Mouse (Mus musculus) bone marrow macrophage, adult 2 months (primary cell): ENCODE data around the gene Snx18. TPM values are rescaled to one million over a fixed set of nuclear protein-coding genes. Genes with fewer than 3 reads are reported as not detected.

Experiments
- H3K27ac ChIP-seq: 2 replicates; pipeline ENCODE4 v1.5.1; 2012; ENCODE audit warnings: low read depth, low read length; ENCODE audit not compliant: insufficient read depth
- H3K4me1 ChIP-seq: 2 replicates; pipeline ENCODE4 v1.6.1; 2012; ENCODE audit warnings: low read length; ENCODE audit not compliant: control insufficient read depth, insufficient read depth
- H3K4me3 ChIP-seq: 2 replicates; pipeline ENCODE4 v1.5.1; 2012; ENCODE audit warnings: mild to moderate bottlenecking, low read length, moderate library complexity; ENCODE audit not compliant: insufficient read depth
- CTCF ChIP-seq: IDR thresholded peaks from 2 replicates; pipeline ENCODE4 v1.5.1; 2012; ENCODE audit warnings: low read depth, mild to moderate bottlenecking, low read length, moderate library complexity
- POLR2A ChIP-seq: IDR thresholded peaks from 2 replicates; pipeline ENCODE4 v1.6.1; 2012; ENCODE audit warnings: mild to moderate bottlenecking, low read depth, low read length, borderline replicate concordance
- polyA plus RNA-seq: library from polyadenylated mRNA; stranded (reverse); fragments of >200 nt; gene quantifications from 2 replicates; pipeline ENCODE4 v1.2.4, GENCODE M21; 2012; ENCODE audit not compliant: missing spikeins, insufficient read depth, insufficient read length

Gene Snx18
- polyA plus RNA-seq, 1 experiment = 27.1 TPM

DNA sequence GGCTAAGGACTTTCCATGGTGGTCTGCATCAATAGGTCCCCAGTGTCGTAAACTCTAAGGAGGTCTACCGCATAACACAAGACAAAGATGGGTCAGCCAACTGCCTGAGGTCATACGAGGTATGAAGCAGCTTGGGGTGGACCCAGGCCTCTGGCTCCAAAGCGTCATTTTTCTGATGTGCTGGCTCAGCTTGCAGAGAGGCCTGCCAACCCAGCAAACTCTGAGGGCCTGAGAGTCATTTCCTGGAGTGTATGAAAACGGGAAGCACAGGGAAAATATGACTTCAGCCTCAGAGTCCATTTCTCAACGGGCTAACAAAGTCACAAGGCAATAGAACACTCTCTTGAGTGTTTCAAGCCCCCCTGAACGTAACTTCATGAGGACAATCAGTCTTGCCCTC lies 28.9 kb downstream of the Snx18 start:
- Histone ChIP-seq H3K27ac (peak overlapping the region; percentile 85), H3K4me3 (no peak overlapping the region), H3K4me1 (peaks cover 40% of the 10 kb centered on the region)
- TF ChIP-seq POLR2A (no peak), CTCF (no peak)

DNA sequence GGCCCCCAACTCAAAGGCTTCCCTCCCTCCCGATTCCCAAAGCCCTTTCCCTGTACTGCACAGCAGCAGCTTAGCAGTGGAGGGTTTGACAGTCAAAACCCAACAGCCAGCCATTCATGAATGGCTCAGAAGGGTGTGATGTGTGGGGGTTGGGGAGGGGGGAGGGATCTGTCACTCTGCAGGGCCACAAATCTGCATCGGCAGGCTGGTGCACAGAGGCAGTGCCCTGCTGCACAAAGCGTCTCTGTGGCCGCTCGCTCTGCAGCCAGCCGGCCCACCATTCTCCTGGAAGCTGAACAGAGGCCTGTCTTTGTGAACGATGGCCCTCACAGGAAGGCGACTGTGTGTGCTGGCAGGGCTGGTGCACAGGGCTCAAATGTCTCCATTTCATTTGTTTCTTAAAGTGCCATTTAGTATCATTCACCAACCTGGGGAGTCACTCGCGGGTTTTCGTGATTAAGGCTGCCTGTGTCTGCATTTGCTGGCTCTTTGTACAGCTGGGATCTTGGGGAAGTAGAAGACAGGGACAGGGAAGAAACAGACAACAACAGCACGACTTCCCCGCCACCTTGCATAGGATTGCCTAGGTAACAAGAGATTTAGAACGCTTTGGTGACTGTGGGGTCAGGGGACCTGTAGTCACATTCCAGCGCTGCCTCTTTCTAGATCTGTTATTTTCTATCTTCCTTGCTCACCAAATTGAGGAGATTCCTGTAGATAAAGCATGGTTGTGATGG lies 31.0 kb downstream of the Snx18 start:
- no peak overlapping the region for H3K4me3 ChIP-seq
- H3K27ac ChIP-seq = no peak overlapping the region
- no peak for TF ChIP-seq POLR2A
- no peak for TF ChIP-seq CTCF
- H3K4me1 ChIP-seq = peaks cover 35% of the 10 kb centered on the region

DNA sequence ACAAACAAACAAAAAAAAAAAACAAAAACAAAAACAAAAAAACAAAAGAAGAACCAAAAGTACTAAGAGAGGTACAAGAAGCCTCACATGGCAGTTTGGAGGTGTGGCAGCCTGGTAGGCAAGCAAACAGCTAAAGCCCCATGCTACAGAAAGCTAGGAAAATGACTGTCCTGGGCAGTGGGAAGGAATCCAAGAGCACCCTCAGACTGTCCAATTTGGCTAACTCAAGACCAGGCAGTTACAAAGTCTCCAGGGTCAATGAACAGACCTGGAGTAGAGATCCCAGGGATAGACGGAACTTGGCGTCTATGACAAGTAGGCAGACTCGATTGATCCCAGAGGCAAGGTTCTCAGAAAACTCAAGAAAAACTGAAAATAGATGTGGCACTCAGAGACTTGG lies 32.8 kb downstream of the Snx18 start:
- no peak overlapping the region for H3K27ac ChIP-seq
- TF ChIP-seq CTCF (no peak), POLR2A (no peak)
- H3K4me3 ChIP-seq = no peak overlapping the region
- H3K4me1 ChIP-seq = peaks cover 22% of the 10 kb centered on the region

DNA sequence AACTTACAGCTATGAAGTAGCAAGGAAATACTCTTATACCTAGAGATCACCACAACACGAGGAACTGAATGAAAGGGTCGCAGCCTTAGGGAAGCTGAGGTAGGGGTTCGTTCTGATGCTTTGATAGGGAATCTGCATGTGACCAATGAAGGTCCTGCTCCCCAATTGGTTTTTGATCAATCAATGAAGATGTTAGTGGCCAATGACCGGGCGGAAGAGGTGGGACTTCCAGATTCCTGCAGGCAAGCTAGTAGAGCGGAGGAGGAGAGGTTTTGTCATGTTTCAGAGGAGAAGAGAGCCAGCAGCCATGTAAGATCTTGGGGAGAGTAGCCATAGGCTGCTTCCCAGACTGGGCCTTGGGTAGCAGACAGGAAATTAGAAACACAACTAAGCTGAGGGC lies 33.9 kb downstream of the Snx18 start:
- peaks cover 21% of the 10 kb centered on the region for H3K4me1 ChIP-seq
- H3K27ac ChIP-seq = no peak overlapping the region
- no peak for TF ChIP-seq POLR2A
- TF ChIP-seq CTCF = no peak
- no peak overlapping the region for H3K4me3 ChIP-seq

DNA sequence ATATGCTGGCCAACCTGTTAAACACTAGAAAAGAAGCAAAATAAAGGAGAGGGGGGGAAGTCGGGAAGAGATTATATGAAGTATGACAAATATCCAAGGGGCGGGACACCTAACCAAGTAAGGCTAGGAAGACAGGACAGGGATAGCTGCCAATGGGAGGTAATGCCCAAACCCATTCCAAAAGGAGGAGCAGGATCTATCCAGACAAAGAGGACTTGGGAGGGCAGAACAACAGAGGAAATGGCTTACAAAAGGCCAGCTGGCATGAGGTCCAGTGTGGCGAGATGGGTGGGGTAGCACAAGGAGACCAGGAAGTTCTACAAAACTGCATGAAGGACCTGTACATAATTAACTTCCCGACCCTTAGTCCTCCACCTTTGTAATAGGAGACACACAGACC lies 34.8 kb downstream of the Snx18 start:
- H3K4me3 ChIP-seq = no peak overlapping the region
- H3K4me1 ChIP-seq = peaks cover 12% of the 10 kb centered on the region
- no peak overlapping the region for H3K27ac ChIP-seq
- TF ChIP-seq POLR2A = no peak
- no peak for TF ChIP-seq CTCF

DNA sequence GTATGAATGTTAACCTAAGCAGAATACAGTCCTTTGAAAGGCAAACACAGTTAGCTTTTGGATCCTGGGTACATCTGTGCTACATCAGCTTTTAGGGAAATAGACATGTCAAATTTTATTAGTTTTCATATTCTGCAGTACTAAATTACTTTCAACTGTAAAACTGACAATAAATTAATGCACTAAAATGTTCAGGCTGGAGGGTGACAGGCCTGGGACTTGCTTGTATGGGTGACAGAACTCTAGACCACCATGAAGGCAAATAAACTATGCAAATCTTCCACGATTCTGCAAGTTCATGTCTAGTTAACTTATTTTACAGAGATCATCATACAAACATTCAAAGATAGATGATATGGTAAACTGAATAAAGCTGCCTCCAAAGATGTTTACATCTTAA lies 36.3 kb downstream of the Snx18 start:
- Histone ChIP-seq H3K27ac (no peak overlapping the region), H3K4me1 (peaks cover 12% of the 10 kb centered on the region), H3K4me3 (no peak overlapping the region)
- TF ChIP-seq POLR2A (no peak), CTCF (no peak)

DNA sequence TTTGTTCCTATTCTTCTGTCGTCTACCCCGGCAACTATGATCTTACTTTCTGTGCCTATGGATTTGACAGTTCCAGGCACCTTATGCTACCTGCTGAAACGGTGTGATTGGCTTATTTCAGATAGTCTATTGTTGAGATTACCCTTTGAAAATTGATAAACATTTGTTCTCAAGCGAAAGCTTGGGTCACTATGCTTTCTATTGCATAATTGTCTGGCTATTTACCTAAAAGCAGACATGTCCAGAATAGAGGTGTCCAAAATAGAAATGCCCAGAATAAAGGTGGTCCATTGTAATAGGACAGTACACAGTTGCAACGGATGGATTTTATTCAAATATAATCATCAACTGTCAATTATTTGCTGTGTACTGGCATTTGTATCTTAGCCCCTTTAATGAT lies 36.9 kb downstream of the Snx18 start:
- Histone ChIP-seq H3K4me3 (no peak overlapping the region), H3K27ac (no peak overlapping the region), H3K4me1 (peaks cover 12% of the 10 kb centered on the region)
- TF ChIP-seq POLR2A (no peak), CTCF (no peak)

DNA sequence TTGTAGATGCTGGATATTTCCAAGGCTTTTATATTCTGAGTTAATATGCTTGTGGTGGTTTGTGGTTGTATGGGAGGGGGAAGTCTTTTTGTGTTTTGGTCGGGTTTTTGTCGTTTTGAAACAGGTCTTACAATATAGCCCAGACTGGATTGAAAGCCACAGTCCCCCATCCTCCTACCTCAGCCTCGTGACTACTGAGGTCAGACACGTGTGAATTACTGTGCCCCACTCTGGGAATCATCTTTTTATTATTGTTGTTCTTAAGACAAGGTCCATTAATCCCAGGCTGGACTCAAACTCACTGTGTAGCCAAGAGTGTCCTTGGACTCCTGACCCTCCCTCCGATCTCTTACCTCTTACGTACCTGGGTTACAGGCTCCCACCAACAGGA lies 38.0 kb downstream of the Snx18 start:
- no peak for TF ChIP-seq CTCF
- no peak for TF ChIP-seq POLR2A
- Histone ChIP-seq H3K27ac (no peak overlapping the region), H3K4me1 (peaks cover 12% of the 10 kb centered on the region), H3K4me3 (no peak overlapping the region)

DNA sequence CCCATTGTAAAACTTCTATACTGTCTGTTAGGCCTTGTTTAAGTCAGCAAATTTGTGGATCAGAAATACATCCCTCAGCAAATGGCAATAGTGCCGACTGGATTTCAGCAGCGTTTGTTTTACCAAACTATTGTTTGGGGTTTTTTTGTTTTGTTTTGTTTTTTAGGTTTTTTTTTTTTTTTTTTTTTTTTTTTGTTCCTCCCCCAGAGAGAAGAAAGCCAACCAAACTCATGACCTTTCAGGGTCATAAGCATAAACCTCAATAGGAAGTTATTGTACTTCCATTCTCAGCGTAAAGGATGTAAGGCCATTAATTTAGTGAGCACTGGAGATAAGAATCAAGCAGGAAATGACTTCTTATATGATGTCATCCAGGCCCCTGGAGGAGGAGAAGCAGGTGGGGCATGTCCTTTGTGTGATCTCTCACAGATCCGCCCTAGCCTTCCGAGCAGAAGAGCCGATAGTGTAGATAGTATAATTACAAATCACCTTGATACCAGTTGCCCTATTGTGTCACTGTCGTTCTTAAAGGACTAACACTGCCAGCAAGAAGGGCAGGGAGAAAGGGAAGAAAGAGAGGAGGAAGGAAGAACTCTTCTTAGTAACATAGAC lies 38.5 kb downstream of the Snx18 start:
- H3K27ac ChIP-seq = no peak overlapping the region
- TF ChIP-seq POLR2A (no peak), CTCF (no peak)
- H3K4me3 ChIP-seq = no peak overlapping the region
- peaks cover 12% of the 10 kb centered on the region for H3K4me1 ChIP-seq

DNA sequence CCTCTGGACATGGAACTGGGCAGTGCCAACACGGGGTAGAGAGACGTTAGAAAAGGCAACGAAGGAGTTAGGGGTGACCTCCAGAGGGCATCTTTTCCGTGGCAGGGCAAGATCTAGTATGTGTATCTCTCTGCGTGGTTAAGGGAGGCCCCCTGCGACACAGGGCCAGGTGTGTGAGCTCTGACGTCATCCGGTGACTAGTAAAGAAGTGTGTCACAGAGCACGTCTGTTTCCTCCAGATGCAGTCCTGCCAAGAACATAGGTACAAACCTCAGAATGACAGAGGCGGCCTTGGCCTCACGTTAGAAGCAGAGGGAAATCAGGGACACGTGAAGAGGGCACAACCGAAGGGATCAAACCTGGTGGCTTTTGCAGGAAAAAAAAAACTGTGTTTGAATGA lies 44.1 kb downstream of the Snx18 start:
- no peak overlapping the region for H3K27ac ChIP-seq
- TF ChIP-seq POLR2A (no peak), CTCF (no peak)

DNA sequence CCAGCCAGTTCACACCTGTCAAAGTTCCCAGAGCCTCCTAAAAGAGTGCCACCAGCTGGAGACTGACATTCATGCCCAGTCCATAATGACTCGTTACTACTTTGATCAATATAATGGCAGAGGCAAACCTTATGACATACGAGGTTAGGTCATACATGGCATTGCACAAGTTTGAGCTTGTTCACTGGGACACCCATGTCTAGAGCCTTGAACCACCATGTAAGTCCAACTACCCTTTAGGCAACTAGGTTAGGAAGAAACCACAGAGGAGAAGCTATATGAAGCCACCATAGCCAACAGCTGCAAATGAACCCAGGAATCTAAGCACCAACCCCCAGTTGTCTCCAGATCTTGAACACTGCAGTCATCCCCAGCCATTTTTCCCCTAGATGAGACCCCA lies 45.0 kb downstream of the Snx18 start:
- TF ChIP-seq POLR2A (no peak), CTCF (no peak)
- no peak overlapping the region for H3K27ac ChIP-seq
- H3K4me3 ChIP-seq = no peak overlapping the region
- peaks cover 10% of the 10 kb centered on the region for H3K4me1 ChIP-seq

More for the DNA sequence above, 44.1 kb downstream of the Snx18 start:
- peaks cover 10% of the 10 kb centered on the region for H3K4me1 ChIP-seq
- no peak overlapping the region for H3K4me3 ChIP-seq
